Mouse (Mus musculus) embryonic fibroblast, embryonic 13.5 days (primary cell): ENCODE results near the gene C330021F23Rik.

ENCODE experiments used
- CTCF ChIP-seq: IDR thresholded peaks from 2 replicates; pipeline ENCODE4 v1.5.1; 2011; ENCODE audit warnings: mild to moderate bottlenecking, control low read depth, low read length, moderate library complexity, borderline replicate concordance; ENCODE audit not compliant: insufficient read depth
- POLR2A ChIP-seq: IDR thresholded peaks from 2 replicates; pipeline ENCODE4 v1.6.1; 2011; ENCODE audit warnings: low read depth, mild to moderate bottlenecking, control low read depth, low read length, moderate library complexity

DNA sequence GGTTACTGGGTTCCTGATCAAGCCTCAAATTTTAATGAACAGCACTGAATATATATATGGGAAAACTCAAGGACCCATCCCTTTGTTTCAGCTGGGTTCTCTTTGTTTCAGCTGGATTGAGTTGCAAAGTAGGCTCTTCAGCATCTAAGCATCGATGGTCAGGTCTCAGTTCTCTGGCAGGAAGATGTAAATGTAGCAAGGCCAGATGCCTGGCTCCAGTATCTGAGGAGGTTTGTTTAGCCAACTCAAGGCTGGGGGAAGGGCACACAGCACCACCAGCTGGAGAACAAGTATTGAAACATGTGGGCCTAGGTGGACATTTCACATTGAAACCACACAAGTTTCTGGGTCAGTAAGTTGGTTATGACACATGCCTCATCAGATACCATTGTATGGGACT, 15.6 kb upstream of the C330021F23Rik start:
- TF ChIP-seq CTCF (no peak), POLR2A (no peak)
